Mouse (Mus musculus) olfactory bulb, adult 2 months (tissue): ENCODE results near the gene Tbc1d24.

ENCODE experiments used
- CTCF ChIP-seq: fragments of 200-500 bp; IDR thresholded peaks from 2 replicates; pipeline ENCODE4 v1.5.1; 2012; ENCODE audit warnings: low read depth, mild to moderate bottlenecking, low read length, moderate library complexity; ENCODE audit not compliant: insufficient read depth
- POLR2A ChIP-seq: fragments of 200-500 bp; IDR thresholded peaks from 2 replicates; pipeline ENCODE4 v1.6.1; 2012; ENCODE audit warnings: mild to moderate bottlenecking, low read depth, low read length, moderate library complexity; ENCODE audit not compliant: insufficient read depth

DNA sequence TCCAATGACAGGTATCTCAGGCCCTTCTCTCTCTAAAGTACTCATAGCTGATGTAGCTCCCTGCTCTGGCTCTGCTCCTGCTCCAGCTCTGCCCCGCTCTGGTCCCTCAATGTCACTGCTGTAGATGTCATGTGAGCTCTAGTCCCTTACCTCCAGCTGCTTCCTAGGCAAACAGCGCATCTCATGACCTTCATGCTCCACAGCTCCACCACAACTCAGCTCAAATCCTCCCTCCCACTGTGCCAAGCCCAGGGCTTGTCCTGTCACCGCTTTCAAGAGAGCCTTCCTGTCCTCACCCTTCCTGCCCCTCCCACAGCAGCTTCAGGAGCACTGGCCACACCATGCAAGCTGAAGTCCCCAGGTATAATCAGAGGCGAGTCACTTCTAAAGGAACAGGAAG is 5.6 kb downstream of the Tbc1d24 start:
- no peak for TF ChIP-seq CTCF
- no peak for TF ChIP-seq POLR2A
